Mouse (Mus musculus) testis, postnatal 10 days (tissue): ENCODE results near the gene Cd247.

Source experiments
- DNase-seq: peaks from one replicate; pipeline ENCODE4 v3.0.0; 2021; ENCODE audit warnings: low spot score

The Cd247 gene

GRCm38 (mm10) chr1:165853729-165854420 is 65.4 kb downstream of the Cd247 start:
- DNase-seq, result peak; percentile 86

- no peak for DNase-seq
Measured at GRCm38 (mm10) chr1:165855759-165856545, 67.5 kb downstream of the Cd247 start.

- no peak for DNase-seq
Measured at GRCm38 (mm10) chr1:165857279-165857678, 68.8 kb downstream of the Cd247 start.

- DNase-seq, result peak; percentile 45
Measured at GRCm38 (mm10) chr1:165858356-165858755, 69.9 kb downstream of the Cd247 start.

- no peak for DNase-seq
Measured at GRCm38 (mm10) chr1:165860373-165861234, 72.1 kb downstream of the Cd247 start.

GRCm38 (mm10) chr1:165861235-165861609 is 72.7 kb downstream of the Cd247 start:
- no peak for DNase-seq

- no peak for DNase-seq
Measured at GRCm38 (mm10) chr1:165862059-165862458, 73.6 kb downstream of the Cd247 start.

- no peak for DNase-seq
Measured at GRCm38 (mm10) chr1:165864864-165865795, 76.6 kb downstream of the Cd247 start.

- no peak for DNase-seq
Measured at GRCm38 (mm10) chr1:165866630-165867280, 78.3 kb downstream of the Cd247 start.

- no peak for DNase-seq
Measured at GRCm38 (mm10) chr1:165868659-165869058, 80.2 kb downstream of the Cd247 start.

- no peak for DNase-seq
Measured at GRCm38 (mm10) chr1:165874645-165875044, 86.2 kb downstream of the Cd247 start.

- no peak for DNase-seq
Measured at GRCm38 (mm10) chr1:165875520-165876284, 87.2 kb downstream of the Cd247 start.

- DNase-seq, result no peak
Measured at GRCm38 (mm10) chr1:165878751-165879150, 90.3 kb downstream of the Cd247 start.

- DNase-seq, result no peak
Measured at GRCm38 (mm10) chr1:165882146-165882900, 93.8 kb downstream of the Cd247 start.

GRCm38 (mm10) chr1:165891686-165892085 is 103.2 kb downstream of the Cd247 start:
- no peak for DNase-seq

- no peak for DNase-seq
Measured at GRCm38 (mm10) chr1:165903596-165903995, 115.1 kb downstream of the Cd247 start.

- no peak for DNase-seq
Measured at GRCm38 (mm10) chr1:165908153-165908552, 119.7 kb downstream of the Cd247 start.

GRCm38 (mm10) chr1:165908806-165909205 is 120.3 kb downstream of the Cd247 start:
- DNase-seq, result no peak

GRCm38 (mm10) chr1:165909471-165909870 is 121.0 kb downstream of the Cd247 start:
- no peak for DNase-seq
